Mouse (Mus musculus): ENCODE measurements around the gene Trim38. TPM values are rescaled to one million over a fixed set of nuclear protein-coding genes. Genes with fewer than 3 reads are reported as not detected.

The Trim38 gene
- not detected for polyA plus RNA-seq (2017; shearing (Covaris generic))

GRCm38 (mm10) chr13:23769613-23770012 is at the start of gene Trim38:
TSS of gene Trim38 (plus strand) at chr13:23769913.

GRCm38 (mm10) chr13:23738677-23739068 is 31.0 kb upstream of the Trim38 start, which contains the start of gene Hist1h1c:
TSS of gene Hist1h1c (plus strand) at chr13:23738808.

GRCm38 (mm10) chr13:23745381-23746161 is 24.1 kb upstream of the Trim38 start, which contains the start of gene Hist1h3c:
TSS of gene Hist1h3c (minus strand) at chr13:23745602.

GRCm38 (mm10) chr13:23746201-23747080 is 23.3 kb upstream of the Trim38 start, which contains the start of gene Hist1h2bb:
TSS of gene Hist1h2bb (plus strand) at chr13:23746734.

GRCm38 (mm10) chr13:23750839-23751477 is 18.8 kb upstream of the Trim38 start, which contains the start of gene Hist1h2ab:
TSS of gene Hist1h2ab (plus strand) at chr13:23751126.

GRCm38 (mm10) chr13:23752067-23752741 is 17.5 kb upstream of the Trim38 start, which contains the start of gene Hist1h3b:
TSS of gene Hist1h3b (plus strand) at chr13:23752267.

GRCm38 (mm10) chr13:23756790-23757189 is 12.9 kb upstream of the Trim38 start, which contains the start of gene Hist1h4b:
TSS of gene Hist1h4b (plus strand) at chr13:23757013.

GRCm38 (mm10) chr13:23760972-23761864 is 8.5 kb upstream of the Trim38 start, which contains the start of gene Hist1h4a:
TSS of gene Hist1h4a (minus strand) at chr13:23761230.

GRCm38 (mm10) chr13:23761871-23762821 is 7.6 kb upstream of the Trim38 start, which contains the start of gene Hist1h3a:
TSS of gene Hist1h3a (minus strand) at chr13:23762386.

GRCm38 (mm10) chr13:23763586-23764323 is 6.0 kb upstream of the Trim38 start, which contains the start of gene Hist1h1a:
TSS of gene Hist1h1a (plus strand) at chr13:23763666.

GRCm38 (mm10) chr13:23806422-23807052 is 36.8 kb downstream of the Trim38 start, which contains the start of gene Slc17a2:
TSS of gene Slc17a2 (plus strand) at chr13:23806993.

GRCm38 (mm10) chr13:23839308-23839707 is 69.6 kb downstream of the Trim38 start, which contains the start of gene Slc17a3:
TSS of gene Slc17a3 (plus strand) at chr13:23839434.

Other genes starting within 250 kb of the Trim38 start
- 5.4 TPM for gene Hist1h4h, start 238.9 kb upstream of the Trim38 start, polyA plus RNA-seq (2017; shearing (Covaris generic))
- gene Hist1h2af, start 236.0 kb upstream of the Trim38 start, polyA plus RNA-seq (2017; shearing (Covaris generic)), result not detected
- gene Hist1h3g, start 234.5 kb upstream of the Trim38 start, polyA plus RNA-seq (2017; shearing (Covaris generic)), result not detected
- gene Hist1h2bh, start 226.5 kb upstream of the Trim38 start, polyA plus RNA-seq (2017; shearing (Covaris generic)), result 0.53 TPM
- gene Hist1h3f, start 225.9 kb upstream of the Trim38 start, polyA plus RNA-seq (2017; shearing (Covaris generic)), result 0.29 TPM
- 1.1 TPM for gene Hist1h4f, start 218.3 kb upstream of the Trim38 start, polyA plus RNA-seq (2017; shearing (Covaris generic))
- 0.20 TPM for gene Hist1h1d, start 216.7 kb upstream of the Trim38 start, polyA plus RNA-seq (2017; shearing (Covaris generic))
- 0.83 TPM for gene Hist1h3e, start 207.5 kb upstream of the Trim38 start, polyA plus RNA-seq (2017; shearing (Covaris generic))
- gene Hist1h2ae, start 198.7 kb upstream of the Trim38 start, polyA plus RNA-seq (2017; shearing (Covaris generic)), result 0.97 TPM
- gene Hist1h2bg, start 198.5 kb upstream of the Trim38 start, polyA plus RNA-seq (2017; shearing (Covaris generic)), result 2.8 TPM
- not detected for gene Hist1h2bf, start 195.7 kb upstream of the Trim38 start, polyA plus RNA-seq (2017; shearing (Covaris generic))
- not detected for gene Hist1h2ad, start 195.5 kb upstream of the Trim38 start, polyA plus RNA-seq (2017; shearing (Covaris generic))
- not detected for gene Hist1h3d, start 194.2 kb upstream of the Trim38 start, polyA plus RNA-seq (2017; shearing (Covaris generic))
- gene Hist1h4d, start 188.3 kb upstream of the Trim38 start, polyA plus RNA-seq (2017; shearing (Covaris generic)), result 36.0 TPM
- gene Hist1h2be, start 148.8 kb upstream of the Trim38 start, polyA plus RNA-seq (2017; shearing (Covaris generic)), result 2.7 TPM
- gene Hist1h1e, start 147.4 kb upstream of the Trim38 start, polyA plus RNA-seq (2017; shearing (Covaris generic)), result 6.7 TPM
- gene Hist1h2ac, start 86.0 kb upstream of the Trim38 start, polyA plus RNA-seq (2017; shearing (Covaris generic)), result 0.36 TPM
- 6.1 TPM for gene Hist1h2bc, start 85.7 kb upstream of the Trim38 start, polyA plus RNA-seq (2017; shearing (Covaris generic))
- not detected for gene Hist1h1t, start 74.1 kb upstream of the Trim38 start, polyA plus RNA-seq (2017; shearing (Covaris generic))
- gene Hist1h4c, start 71.5 kb upstream of the Trim38 start, polyA plus RNA-seq (2017; shearing (Covaris generic)), result 3.7 TPM
- 0.92 TPM for gene Hfe, start 59.1 kb upstream of the Trim38 start, polyA plus RNA-seq (2017; shearing (Covaris generic))
- 11.3 TPM for gene Hist1h1c, start 31.1 kb upstream of the Trim38 start, polyA plus RNA-seq (2017; shearing (Covaris generic))
- not detected for gene Hist1h3c, start 24.3 kb upstream of the Trim38 start, polyA plus RNA-seq (2017; shearing (Covaris generic))
- 0.86 TPM for gene Hist1h2bb, start 23.2 kb upstream of the Trim38 start, polyA plus RNA-seq (2017; shearing (Covaris generic))
- gene Hist1h2ab, start 18.8 kb upstream of the Trim38 start, polyA plus RNA-seq (2017; shearing (Covaris generic)), result not detected
- gene Hist1h3b, start 17.6 kb upstream of the Trim38 start, polyA plus RNA-seq (2017; shearing (Covaris generic)), result 0.67 TPM
- gene Hist1h4b, start 12.9 kb upstream of the Trim38 start, polyA plus RNA-seq (2017; shearing (Covaris generic)), result 9.6 TPM
- not detected for gene Hist1h4a, start 8.7 kb upstream of the Trim38 start, polyA plus RNA-seq (2017; shearing (Covaris generic))
- gene Hist1h3a, start 7.5 kb upstream of the Trim38 start, polyA plus RNA-seq (2017; shearing (Covaris generic)), result 1.6 TPM
- gene Hist1h1a, start 6.2 kb upstream of the Trim38 start, polyA plus RNA-seq (2017; shearing (Covaris generic)), result 1.3 TPM
- gene Slc17a2, start 37.1 kb downstream of the Trim38 start, polyA plus RNA-seq (2017; shearing (Covaris generic)), result not detected
- not detected for gene Slc17a3, start 69.5 kb downstream of the Trim38 start, polyA plus RNA-seq (2017; shearing (Covaris generic))
- not detected for gene Slc17a1, start 97.8 kb downstream of the Trim38 start, polyA plus RNA-seq (2017; shearing (Covaris generic))
- not detected for gene Slc17a4, start 145.1 kb downstream of the Trim38 start, polyA plus RNA-seq (2017; shearing (Covaris generic))
- not detected for gene Hist1h2ba, start 164.2 kb downstream of the Trim38 start, polyA plus RNA-seq (2017; shearing (Covaris generic))
- not detected for gene Hist1h2aa, start 164.5 kb downstream of the Trim38 start, polyA plus RNA-seq (2017; shearing (Covaris generic))
- not detected for gene Scgn, start 221.3 kb downstream of the Trim38 start, polyA plus RNA-seq (2017; shearing (Covaris generic))